Mouse (Mus musculus) ES-E14 (cell line): ENCODE measurements around the gene Dusp21. TPM values are rescaled to one million over a fixed set of nuclear protein-coding genes. Genes with fewer than 3 reads are reported as not detected.

ENCODE experiments used
- DNase-seq: peaks from one replicate; pipeline ENCODE4 v3.0.0-alpha.2; 2013; ENCODE audit warnings: low read depth, low spot score
- H3K27ac ChIP-seq: 2 replicates; pipeline ENCODE4 v1.5.1; 2012; ENCODE audit warnings: low read depth, mild to moderate bottlenecking, low read length, moderate library complexity, mixed read lengths; ENCODE audit not compliant: poor library complexity, insufficient read depth, severe bottlenecking
- H3K36me3 ChIP-seq: 2 replicates; pipeline ENCODE4 v1.6.1; 2012; ENCODE audit warnings: mild to moderate bottlenecking, low read length, moderate library complexity, mixed read lengths; ENCODE audit not compliant: control insufficient read depth, poor library complexity, insufficient read depth, severe bottlenecking
- H3K4me1 ChIP-seq, 2 experiments: fragments of 150-350 bp in 1 of 2; sonication (generic) in 1 of 2; 2 replicates each; pipeline ENCODE4 v1.6.1; 2012; ENCODE audit warnings: low read length in 2 of 2, mild to moderate bottlenecking in 1 of 2, mixed read lengths in 1 of 2; ENCODE audit not compliant: control insufficient read depth in 2 of 2, insufficient read depth in 2 of 2, poor library complexity in 1 of 2
- H3K4me3 ChIP-seq, 2 experiments: fragments of 150-350 bp in 1 of 2; sonication (generic) in 1 of 2; 2 replicates each; pipeline ENCODE4 v1.5.1; 2012; ENCODE audit warnings: low read length in 2 of 2, low read depth in 1 of 2, mild to moderate bottlenecking in 1 of 2, mixed read lengths in 1 of 2; ENCODE audit not compliant: insufficient read depth in 1 of 2, poor library complexity in 1 of 2, severe bottlenecking in 1 of 2
- H3K9ac ChIP-seq: 2 replicates; pipeline ENCODE4 v1.6.1; 2012; ENCODE audit warnings: low read depth, mild to moderate bottlenecking, low read length, mixed read lengths; ENCODE audit not compliant: poor library complexity, insufficient read depth, severe bottlenecking
- H3K9me3 ChIP-seq: fragments of 150-350 bp; sonication (generic); 2 replicates; pipeline ENCODE4 v1.6.1; 2012; ENCODE audit warnings: low read depth, mild to moderate bottlenecking, low read length; ENCODE audit not compliant: control insufficient read depth, insufficient read depth
- CHD2 ChIP-seq: IDR thresholded peaks from 2 replicates; pipeline ENCODE4 v1.6.1; 2014; ENCODE audit warnings: mild to moderate bottlenecking, low read depth, low read length, inconsistent platforms
- HCFC1 ChIP-seq: IDR thresholded peaks from 2 replicates; pipeline ENCODE4 v1.6.1; 2012; ENCODE audit warnings: low read length, inconsistent platforms, borderline replicate concordance; ENCODE audit not compliant: insufficient read depth
- MAFK ChIP-seq: IDR thresholded peaks from 2 replicates; pipeline ENCODE4 v1.6.1; 2014; ENCODE audit warnings: mild to moderate bottlenecking, low read depth, low read length, inconsistent platforms; ENCODE audit not compliant: insufficient read depth
- ZC3H11A ChIP-seq: IDR thresholded peaks from 2 replicates; pipeline ENCODE4 v1.6.1; 2012; ENCODE audit warnings: low read depth, mild to moderate bottlenecking, inconsistent platforms, low read length, borderline replicate concordance
- ZNF384 ChIP-seq: IDR thresholded peaks from 2 replicates; pipeline ENCODE4 v1.6.1; 2012; ENCODE audit warnings: low read depth, low read length, inconsistent platforms
- in situ Hi-C, 2 experiments: fragments of 600-800 bp; cut with MboI; formaldehyde crosslinking; loops; one replicate each; pipeline ENCODE4 v1.15.1; 2025; ENCODE audit warnings: low sequenced_read_pairs in 2 of 2, inconsistent platforms in 1 of 2; ENCODE audit not compliant: unreplicated experiment in 2 of 2
- total RNA-seq: library from RNA; depleted of rRNA; stranded (reverse); fragments of 300-350 nt; gene quantifications from 2 replicates; pipeline ENCODE4 v1.2.3, GENCODE M21; 2012; rRNA removed

Gene Dusp21
- total RNA-seq, 1 experiment, result not detected

GRCm38 (mm10) chrX:18188293-18188692 lies 42.6 kb downstream of the Dusp21 start:
- H3K27ac ChIP-seq, result no peak overlapping the region
- H3K4me3 ChIP-seq, result no peak overlapping the region
- H3K36me3 ChIP-seq, result no peaks in the 10 kb centered on the region
- H3K4me1 ChIP-seq, result peaks cover 0 to 3% of the 10 kb centered on the region in 2 experiments; a peak in 1 of 4 replicates
- no peak for TF ChIP-seq ZNF384
- TF ChIP-seq CHD2, result no peak
- TF ChIP-seq MAFK, result no peak
- no peak for TF ChIP-seq HCFC1
- no peak for TF ChIP-seq ZC3H11A
- H3K9me3 ChIP-seq, result no peaks in the 10 kb centered on the region
- in situ Hi-C loops, result no loop called here
- no peak for DNase-seq
- no peak overlapping the region for H3K9ac ChIP-seq

Other genes with a start within 250 kb of the Dusp21 start
- gene Kdm6a, start 16.7 kb downstream of the Dusp21 start, total RNA-seq, result 44.2 and 44.9 TPM in 2 replicates